Mouse (Mus musculus) thymus, postnatal 0 days (tissue): ENCODE data around the gene Ankle1. TPM values are rescaled to one million over a fixed set of nuclear protein-coding genes. Genes with fewer than 3 reads are reported as not detected.

Source experiments
- DNase-seq: peaks from one replicate; pipeline ENCODE4 v3.0.0-alpha.2; 2015; ENCODE audit warnings: low spot score
- polyA plus RNA-seq: library from polyadenylated mRNA; unstranded; fragments of >200 nt; fragmentation: Nextera tagmentation; extraction: Ambion mirVana; gene quantifications from 2 replicates; pipeline ENCODE4 v1.2.1, GENCODE M21; 2015

Gene Ankle1
- 15.3 and 25.1 TPM in 2 replicates for polyA plus RNA-seq

- peak; percentile 94 for DNase-seq
Observed at GRCm38 (mm10) chr8:71405401-71406098, at the start of gene Ankle1. Gene Ankle1, plus strand, starts transcription at chr8:71406010.

GRCm38 (mm10) chr8:71358026-71358425 lies 47.8 kb upstream of the Ankle1 start:
- no peak for DNase-seq

- DNase-seq: peak; percentile 93
Observed at GRCm38 (mm10) chr8:71366771-71367528, 38.9 kb upstream of the Ankle1 start, which contains the start of gene Use1. Gene Use1, plus strand, starts transcription at chr8:71366848.

GRCm38 (mm10) chr8:71367529-71368176 lies 38.2 kb upstream of the Ankle1 start:
- no peak for DNase-seq

GRCm38 (mm10) chr8:71368366-71368765 lies 37.4 kb upstream of the Ankle1 start:
- DNase-seq: no peak

- no peak for DNase-seq
Observed at GRCm38 (mm10) chr8:71369040-71369718, 36.6 kb upstream of the Ankle1 start.

GRCm38 (mm10) chr8:71370711-71371235 lies 35.0 kb upstream of the Ankle1 start:
- DNase-seq: peak; percentile 21

GRCm38 (mm10) chr8:71371236-71371848 lies 34.5 kb upstream of the Ankle1 start, which contains the start of gene Ocel1:
Gene Ocel1, plus strand, starts transcription at chr8:71371298.
- DNase-seq: peak; percentile 99

GRCm38 (mm10) chr8:71372427-71372826 lies 33.4 kb upstream of the Ankle1 start:
- no peak for DNase-seq

GRCm38 (mm10) chr8:71373000-71373399 lies 32.8 kb upstream of the Ankle1 start:
- DNase-seq: no peak

- no peak for DNase-seq
Observed at GRCm38 (mm10) chr8:71374616-71375206, 31.1 kb upstream of the Ankle1 start.

- peak; percentile 63 for DNase-seq
Observed at GRCm38 (mm10) chr8:71375581-71376422, 30.0 kb upstream of the Ankle1 start.

- no peak for DNase-seq
Observed at GRCm38 (mm10) chr8:71376423-71377030, 29.3 kb upstream of the Ankle1 start.

GRCm38 (mm10) chr8:71379008-71379407 lies 26.8 kb upstream of the Ankle1 start:
- no peak for DNase-seq

- DNase-seq: no peak
Observed at GRCm38 (mm10) chr8:71379512-71380075, 26.2 kb upstream of the Ankle1 start.

- DNase-seq: no peak
Observed at GRCm38 (mm10) chr8:71380178-71381171, 25.3 kb upstream of the Ankle1 start.

- peak; percentile 35 for DNase-seq
Observed at GRCm38 (mm10) chr8:71381421-71381970, 24.3 kb upstream of the Ankle1 start, which contains the start of gene Nr2f6. Gene Nr2f6, minus strand, starts transcription at chr8:71381960.
